Mouse (Mus musculus) kidney, postnatal 36 days (tissue): ENCODE data around the gene Ppl.

Experiments used
- DNase-seq, 2 experiments: peaks; one replicate each; pipeline ENCODE4 v3.0.0; 2021 to 2022; ENCODE audit warnings: mixed read lengths in 2 of 2

Gene Ppl

GRCm38 (mm10) chr16:5123476-5123875, 8.7 kb downstream of the Ppl start:
- no peak for DNase-seq

DNA sequence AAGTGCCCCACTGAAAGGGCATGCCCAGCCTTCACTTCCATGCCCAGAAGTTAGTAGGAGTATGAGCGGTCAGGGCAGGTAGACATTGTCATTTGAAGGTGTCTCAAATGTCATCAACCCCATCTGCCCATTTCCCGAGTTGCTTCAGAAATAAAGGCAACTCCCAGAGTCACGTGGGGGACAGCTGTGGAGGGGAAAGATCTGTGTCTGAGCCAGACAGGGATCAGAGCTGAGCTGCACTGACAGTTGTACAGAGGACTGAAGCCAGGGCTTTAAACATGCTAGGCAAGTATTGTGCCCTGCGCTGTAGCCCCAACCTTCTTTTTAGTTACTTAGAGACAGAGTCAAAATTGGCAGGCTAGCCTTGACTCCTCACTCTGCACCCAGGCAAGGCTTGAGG, 12.4 kb downstream of the Ppl start:
- DNase-seq, result no peak

DNA sequence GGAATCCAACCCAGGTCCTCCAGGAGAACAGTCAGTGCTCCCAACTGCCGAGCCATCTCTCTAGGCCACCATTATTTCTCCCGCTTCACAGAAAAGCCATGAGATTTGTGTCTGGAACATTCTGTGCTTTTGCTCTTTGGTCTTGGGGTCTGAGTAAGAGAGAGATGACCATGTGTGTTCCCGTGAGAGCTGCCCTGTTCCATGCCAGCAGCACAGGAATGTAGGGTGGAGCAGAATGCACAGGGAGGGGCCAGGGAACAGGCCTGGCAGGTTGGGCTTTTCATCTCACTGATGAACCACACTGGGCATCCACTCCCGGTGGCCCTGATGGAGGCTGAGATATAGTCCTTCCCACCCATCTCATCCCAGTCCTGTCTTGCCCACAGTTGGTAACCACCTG, 12.8 kb downstream of the Ppl start:
- peak; percentile 18 to 20 for DNase-seq

DNA sequence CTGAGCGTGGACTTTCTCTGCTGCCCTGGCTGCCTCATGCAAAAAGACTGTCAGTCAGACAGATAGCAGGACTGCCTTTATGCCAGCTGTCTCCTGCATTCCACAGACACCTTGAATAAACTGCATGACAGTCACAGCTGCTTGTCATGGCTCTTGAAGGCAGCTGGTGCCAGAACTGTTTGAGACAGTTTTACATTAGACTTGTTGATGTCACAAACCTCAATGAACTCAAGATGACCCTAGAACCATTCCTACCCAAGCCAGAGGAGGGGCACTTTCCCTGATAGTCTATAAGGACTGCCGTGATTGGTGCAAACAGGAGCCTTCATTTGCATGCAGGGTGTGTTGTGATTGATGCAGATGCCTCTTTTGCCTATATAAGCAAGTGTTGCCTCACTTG, 18.6 kb downstream of the Ppl start:
- DNase-seq, result no peak

GRCm38 (mm10) chr16:5113002-5113550, 19.1 kb downstream of the Ppl start:
- DNase-seq, result no peak

DNA sequence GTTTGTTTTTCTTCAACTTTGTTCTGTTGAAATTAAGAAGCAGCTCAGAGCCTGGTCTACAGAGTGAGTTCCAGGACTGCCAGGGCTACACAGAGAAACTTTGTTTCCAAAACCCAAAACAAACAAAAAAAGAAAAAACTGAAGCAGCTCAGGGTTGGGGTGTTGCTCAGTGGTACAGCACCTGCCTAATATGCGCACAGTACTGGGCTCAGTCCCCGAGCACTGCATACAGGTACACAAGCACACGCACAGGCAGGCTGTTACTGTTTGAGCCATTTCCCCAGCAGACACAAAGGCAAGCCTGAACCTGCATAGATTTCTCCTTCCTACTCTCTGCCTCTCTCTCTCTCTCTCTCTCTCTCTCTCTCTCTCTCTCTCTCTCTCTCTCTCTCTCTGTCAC, 21.2 kb downstream of the Ppl start:
- DNase-seq, result no peak

- peak; percentile 31 to 43 for DNase-seq
These were observed 22.3 kb downstream of the Ppl start for GRCm38 (mm10) chr16:5109877-5110276.

DNA sequence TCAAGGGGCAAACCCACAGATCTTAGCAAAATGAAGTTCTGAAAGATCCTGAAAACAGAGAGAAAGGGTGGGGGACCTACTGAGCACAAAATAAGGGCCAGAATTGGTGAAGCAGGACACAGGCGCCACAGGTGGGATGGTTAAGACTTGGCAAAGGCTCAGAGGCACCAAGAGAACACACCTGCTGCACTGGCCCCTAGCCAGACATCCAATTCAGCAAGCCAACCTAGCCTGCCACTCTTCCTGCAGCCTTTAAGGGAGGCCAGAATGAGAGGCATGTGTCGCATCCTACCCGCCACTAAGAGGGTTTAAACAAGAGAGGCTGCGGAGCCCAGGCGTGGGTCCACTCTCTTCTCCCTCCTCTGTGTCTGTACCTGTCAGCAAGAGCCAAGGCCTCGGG, 31.2 kb downstream of the Ppl start:
- DNase-seq, result no peak

GRCm38 (mm10) chr16:5096504-5096903, 35.7 kb downstream of the Ppl start:
- peak; percentile 44 to 63 for DNase-seq

GRCm38 (mm10) chr16:5093285-5093684, 38.9 kb downstream of the Ppl start:
- peak; percentile 29 to 50 for DNase-seq

- no peak for DNase-seq
These were observed 43.2 kb downstream of the Ppl start for GRCm38 (mm10) chr16:5089021-5089420.

DNA sequence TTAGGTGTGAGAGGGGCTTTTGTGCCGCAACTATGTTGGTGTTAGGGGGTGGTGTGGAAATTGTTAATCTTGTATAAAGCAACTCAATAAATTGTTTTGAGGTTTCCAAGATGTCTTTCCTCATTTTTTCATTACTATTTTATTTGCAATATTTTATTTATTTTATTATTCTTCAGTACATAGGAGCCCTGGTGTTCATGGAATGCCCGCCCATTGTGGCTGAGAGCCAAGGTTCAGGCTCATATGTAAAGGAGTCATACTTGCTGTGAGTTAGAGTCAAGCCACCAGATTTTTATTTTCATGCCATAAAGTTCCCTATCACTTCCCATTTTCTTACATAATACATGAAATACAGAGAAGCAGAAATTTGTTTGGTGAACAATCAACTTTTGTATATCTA, 46.0 kb downstream of the Ppl start:
- no peak for DNase-seq

GRCm38 (mm10) chr16:5085196-5085595, 47.0 kb downstream of the Ppl start:
- no peak for DNase-seq

DNA sequence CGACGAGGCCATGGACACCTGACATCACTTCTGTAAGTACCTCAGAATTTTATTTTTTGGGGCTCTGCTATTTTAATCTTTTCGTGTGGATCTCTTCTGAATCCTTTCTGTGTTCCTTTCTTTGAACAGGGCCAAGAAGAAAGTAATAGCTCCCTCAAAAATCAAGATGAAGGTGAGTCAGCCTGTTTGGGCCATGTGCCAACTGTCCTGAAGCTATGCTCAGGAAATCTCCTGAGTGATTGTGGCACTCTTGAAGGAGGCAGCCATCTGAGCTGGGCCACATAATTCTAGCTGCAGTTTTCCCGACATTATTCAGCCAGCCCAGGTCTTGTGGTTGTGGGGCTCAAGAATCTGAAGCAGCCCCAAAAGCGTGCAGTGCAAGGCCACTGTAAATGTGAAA, 57.9 kb downstream of the Ppl start:
- peak in 1 of 2 experiments; percentile 22 for DNase-seq

DNA sequence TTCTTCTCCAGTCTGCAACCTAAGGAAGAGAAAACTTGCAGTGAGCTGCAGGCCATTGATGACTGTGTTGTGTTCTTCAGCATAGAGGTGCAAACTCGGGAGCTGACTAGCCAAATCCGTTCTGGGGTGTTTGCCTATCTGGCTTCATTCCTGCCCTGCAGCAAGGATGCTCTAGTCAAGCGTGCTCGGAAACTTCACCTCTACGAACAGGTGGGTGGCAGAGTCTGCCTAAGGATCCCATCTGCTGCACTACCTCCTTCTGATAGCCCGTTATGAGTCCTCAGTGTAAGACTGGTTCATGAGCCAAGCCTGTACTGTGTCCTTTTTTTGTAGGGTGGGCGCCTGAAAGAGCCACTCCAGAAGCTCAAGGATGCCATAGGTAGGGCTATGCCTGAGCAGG, 60.2 kb downstream of the Ppl start:
- DNase-seq, result no peak

- DNase-seq, result peak in 1 of 2 experiments; percentile 3
These were observed 61.9 kb downstream of the Ppl start for GRCm38 (mm10) chr16:5070321-5070720.

GRCm38 (mm10) chr16:5063472-5063871, 68.7 kb downstream of the Ppl start:
- no peak for DNase-seq

- DNase-seq, result peak in 1 of 2 experiments; percentile 29
These were observed 74.1 kb downstream of the Ppl start for GRCm38 (mm10) chr16:5058114-5058513.

- DNase-seq, result peak; percentile 84 to 86
These were observed 81.7 kb downstream of the Ppl start for GRCm38 (mm10) chr16:5050251-5051110.

DNA sequence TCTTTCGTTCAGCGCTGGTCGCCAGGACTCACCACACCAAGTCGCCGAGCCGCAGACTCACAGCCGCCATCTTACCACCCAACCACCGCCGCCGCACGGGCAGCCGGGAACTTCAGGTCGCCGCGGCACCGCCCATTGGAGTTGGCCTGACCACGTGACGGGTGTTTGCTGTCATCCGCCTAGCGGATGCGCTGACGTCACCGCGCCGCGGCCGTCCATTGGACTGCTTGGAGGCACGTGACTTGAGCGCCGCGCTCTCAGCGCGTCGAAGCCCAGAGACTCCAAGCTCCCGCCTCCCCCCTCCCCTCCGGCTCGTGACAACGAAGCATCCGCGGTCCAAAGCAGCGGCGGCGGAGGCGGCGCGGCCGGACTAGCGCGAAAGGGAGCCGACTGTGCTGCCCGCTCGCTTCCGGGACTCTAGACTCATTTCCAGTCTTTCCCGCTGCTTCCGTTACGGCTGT, 82.4 kb downstream of the Ppl start, which contains the start of the genes Glyr1 and Ubn1:
Glyr1 (minus strand) TSS at position 90 of the 461 bp plus-strand sequence.
Ubn1 (plus strand) TSS at position 284 of the 461 bp plus-strand sequence.
- DNase-seq, result peak; percentile 100

DNA sequence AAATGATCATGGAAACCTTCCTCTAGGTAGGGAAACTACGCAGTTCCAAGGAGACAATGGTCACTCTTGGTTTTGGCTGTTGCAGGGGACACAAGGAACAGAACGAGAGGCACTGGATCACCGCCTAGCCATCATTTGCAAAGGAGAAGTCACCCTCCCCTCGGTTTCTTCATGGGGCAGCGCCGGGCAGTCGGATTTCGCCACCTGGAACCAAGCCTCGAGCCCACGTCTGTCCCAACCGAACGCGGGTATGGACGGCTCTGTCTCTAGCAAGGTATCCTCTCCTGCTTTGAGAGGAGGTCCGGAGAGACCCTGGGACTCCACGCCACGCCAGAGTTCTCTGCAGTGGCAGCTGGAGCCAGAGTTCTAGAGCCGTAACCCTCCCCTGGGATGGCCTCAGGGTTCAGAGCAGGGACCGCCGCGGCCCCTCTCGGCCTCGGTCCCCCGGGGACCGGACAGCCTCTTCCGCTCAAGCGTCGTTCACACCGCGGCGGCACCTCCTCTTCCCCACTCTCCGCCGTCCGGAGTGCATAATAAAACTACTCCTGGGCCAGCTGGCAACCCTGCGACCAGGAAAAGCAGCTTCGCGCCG, 82.9 kb downstream of the Ppl start:
- peak in 1 of 2 experiments; percentile 19 for DNase-seq

DNA sequence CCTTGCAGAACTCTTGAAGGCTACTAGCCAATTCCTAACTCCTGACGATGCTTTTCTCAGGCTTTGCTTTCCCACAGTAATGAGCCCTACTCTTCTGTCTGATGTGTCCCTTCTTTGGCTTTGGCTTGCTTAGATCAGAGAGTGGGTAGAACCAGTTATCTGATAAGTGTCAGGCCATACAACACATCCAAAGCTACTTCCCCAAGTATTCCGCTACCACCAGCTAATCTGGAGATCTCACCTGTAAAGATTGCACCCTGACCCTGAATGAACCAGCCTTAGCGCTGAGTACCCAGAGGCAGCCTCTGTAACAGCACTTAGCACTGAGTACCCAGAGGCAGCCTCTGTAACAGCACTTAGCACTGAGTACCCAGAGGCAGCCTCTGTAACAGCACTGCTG, 86.9 kb downstream of the Ppl start:
- DNase-seq, result no peak

- peak in 1 of 2 experiments; percentile 52 for DNase-seq
These were observed 95.5 kb downstream of the Ppl start for GRCm38 (mm10) chr16:5036649-5037234.
